Mouse (Mus musculus) lung, postnatal 25 days (tissue): ENCODE results near the gene Tmem117.

Source experiments
- DNase-seq: peaks from one replicate; pipeline ENCODE4 v3.0.0; 2022; ENCODE audit warnings: low spot score

Gene Tmem117

GRCm38 (mm10) chr15:94628830-94629601 lies at the start of gene Tmem117:
Tmem117 (plus strand) TSS chr15:94629232.
- peak; percentile 22 for DNase-seq

- no peak for DNase-seq
Measured at GRCm38 (mm10) chr15:94582000-94582593, 46.9 kb upstream of the Tmem117 start.

- no peak for DNase-seq
Measured at GRCm38 (mm10) chr15:94583153-94583552, 45.9 kb upstream of the Tmem117 start.

GRCm38 (mm10) chr15:94584738-94585137 lies 44.3 kb upstream of the Tmem117 start:
- DNase-seq, result no peak

GRCm38 (mm10) chr15:94587826-94588715 lies 41.0 kb upstream of the Tmem117 start:
- DNase-seq, result no peak

GRCm38 (mm10) chr15:94589219-94590075 lies 39.6 kb upstream of the Tmem117 start, which contains the start of gene Twf1:
Twf1 (minus strand) TSS chr15:94589889.
- DNase-seq, result peak; percentile 98

GRCm38 (mm10) chr15:94590083-94590482 lies 38.9 kb upstream of the Tmem117 start:
- DNase-seq, result no peak

- no peak for DNase-seq
Measured at GRCm38 (mm10) chr15:94591356-94591755, 37.7 kb upstream of the Tmem117 start.

GRCm38 (mm10) chr15:94593586-94593985 lies 35.4 kb upstream of the Tmem117 start:
- DNase-seq, result no peak

- no peak for DNase-seq
Measured at GRCm38 (mm10) chr15:94600145-94600707, 28.8 kb upstream of the Tmem117 start.

- DNase-seq, result peak; percentile 64
Measured at GRCm38 (mm10) chr15:94601339-94601738, 27.7 kb upstream of the Tmem117 start.

- DNase-seq, result no peak
Measured at GRCm38 (mm10) chr15:94602441-94602840, 26.6 kb upstream of the Tmem117 start.

GRCm38 (mm10) chr15:94607768-94608167 lies 21.3 kb upstream of the Tmem117 start:
- DNase-seq, result no peak

GRCm38 (mm10) chr15:94616036-94616435 lies 13.0 kb upstream of the Tmem117 start:
- no peak for DNase-seq

- no peak for DNase-seq
Measured at GRCm38 (mm10) chr15:94620909-94621308, 8.1 kb upstream of the Tmem117 start.

- no peak for DNase-seq
Measured at GRCm38 (mm10) chr15:94628463-94628829, 586 bp upstream of the Tmem117 start.

GRCm38 (mm10) chr15:94630553-94630952 lies 1.5 kb downstream of the Tmem117 start:
- no peak for DNase-seq

GRCm38 (mm10) chr15:94634524-94634923 lies 5.5 kb downstream of the Tmem117 start:
- no peak for DNase-seq

GRCm38 (mm10) chr15:94638207-94638606 lies 9.2 kb downstream of the Tmem117 start:
- no peak for DNase-seq

GRCm38 (mm10) chr15:94639126-94639525 lies 10.1 kb downstream of the Tmem117 start:
- DNase-seq, result no peak

GRCm38 (mm10) chr15:94646012-94646411 lies 17.0 kb downstream of the Tmem117 start:
- no peak for DNase-seq
